Mouse (Mus musculus): ENCODE data around the gene Efnb1.
"Not testable (repeated sequence)": the region's sequence is repeated elsewhere in the genome, so short reads cannot be mapped to it uniquely, and the experiment has no call there.

Efnb1 gene

DNA sequence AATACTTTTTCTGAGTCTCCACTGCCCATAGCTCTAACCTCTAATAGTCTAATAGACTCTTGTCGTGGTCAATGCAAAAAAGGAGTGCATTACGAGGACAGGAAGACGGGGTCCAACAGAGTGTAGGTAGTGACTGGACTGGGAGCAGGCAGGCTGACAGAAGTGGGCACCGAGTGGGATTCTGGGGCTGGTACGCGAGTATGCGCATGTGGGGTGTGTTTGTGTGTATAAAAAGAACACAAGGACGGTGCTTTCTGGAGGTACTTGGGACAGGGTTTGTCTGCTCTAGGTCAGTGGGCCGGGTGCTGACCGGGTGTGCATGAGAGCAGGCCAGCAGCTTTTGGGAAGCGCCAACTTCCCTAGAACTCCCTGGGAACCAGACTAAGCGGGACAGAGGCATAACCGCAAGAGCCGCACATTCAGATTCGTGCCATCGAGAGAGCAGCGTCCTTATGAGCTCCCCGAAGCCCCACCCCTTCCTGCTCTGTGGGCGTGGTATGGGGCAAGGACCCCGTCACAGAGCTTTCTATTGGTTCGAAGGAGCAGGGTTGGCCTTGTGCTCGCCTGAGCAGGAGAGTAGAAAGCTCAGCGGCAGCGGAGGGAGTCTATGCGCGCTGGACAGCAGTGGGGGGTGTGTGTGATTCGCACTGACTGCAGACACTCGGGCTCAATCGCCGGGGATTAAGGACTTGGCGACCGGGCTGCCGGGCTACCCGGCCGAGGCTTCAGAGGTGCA, at the start of gene Efnb1:
Gene Efnb1, plus strand, starts transcription at position 608 of the 736 bp plus-strand sequence.
- DNase-seq, result peak; percentile 91

GRCm38 (mm10) chrX:99092704-99093103, 43.2 kb upstream of the Efnb1 start:
- no peak for DNase-seq

GRCm38 (mm10) chrX:99111088-99111724, 24.7 kb upstream of the Efnb1 start:
- not testable (repeated sequence) for DNase-seq

- no peak for DNase-seq
These were observed 16.4 kb upstream of the Efnb1 start for GRCm38 (mm10) chrX:99119510-99119909.

GRCm38 (mm10) chrX:99130059-99130458, 5.9 kb upstream of the Efnb1 start:
- DNase-seq, result peak; percentile 77

- DNase-seq, result no peak
These were observed 3.4 kb upstream of the Efnb1 start for GRCm38 (mm10) chrX:99132573-99132972.

GRCm38 (mm10) chrX:99134891-99135290, 1.0 kb upstream of the Efnb1 start:
- peak; percentile 85 for DNase-seq

DNA sequence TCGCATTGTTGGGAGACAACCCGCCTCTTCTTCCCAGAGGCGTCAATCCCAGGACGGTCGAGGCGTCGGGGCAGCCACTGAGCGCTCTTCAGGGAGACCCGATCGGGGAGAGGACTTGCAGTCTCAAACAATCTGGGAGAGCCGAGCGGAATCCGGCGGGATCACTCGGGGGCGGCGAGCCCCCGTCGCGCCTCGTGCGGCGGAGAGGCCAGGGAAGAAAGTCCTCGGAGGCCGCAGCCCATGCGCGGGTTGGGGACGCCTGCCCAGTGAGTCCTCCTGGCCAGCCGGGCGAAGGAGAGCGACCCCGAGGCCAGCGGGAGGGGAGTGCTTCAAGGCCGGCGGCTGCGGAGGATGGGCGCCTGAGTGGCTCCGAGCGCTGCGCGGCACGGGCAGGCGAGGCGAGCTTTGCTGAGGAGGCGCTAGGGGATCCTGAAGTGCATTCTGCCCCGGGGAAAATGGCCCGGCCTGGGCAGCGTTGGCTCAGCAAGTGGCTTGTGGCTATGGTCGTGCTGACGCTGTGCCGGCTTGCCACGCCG, 569 bp downstream of the Efnb1 start:
- peak; percentile 24 for DNase-seq

DNA sequence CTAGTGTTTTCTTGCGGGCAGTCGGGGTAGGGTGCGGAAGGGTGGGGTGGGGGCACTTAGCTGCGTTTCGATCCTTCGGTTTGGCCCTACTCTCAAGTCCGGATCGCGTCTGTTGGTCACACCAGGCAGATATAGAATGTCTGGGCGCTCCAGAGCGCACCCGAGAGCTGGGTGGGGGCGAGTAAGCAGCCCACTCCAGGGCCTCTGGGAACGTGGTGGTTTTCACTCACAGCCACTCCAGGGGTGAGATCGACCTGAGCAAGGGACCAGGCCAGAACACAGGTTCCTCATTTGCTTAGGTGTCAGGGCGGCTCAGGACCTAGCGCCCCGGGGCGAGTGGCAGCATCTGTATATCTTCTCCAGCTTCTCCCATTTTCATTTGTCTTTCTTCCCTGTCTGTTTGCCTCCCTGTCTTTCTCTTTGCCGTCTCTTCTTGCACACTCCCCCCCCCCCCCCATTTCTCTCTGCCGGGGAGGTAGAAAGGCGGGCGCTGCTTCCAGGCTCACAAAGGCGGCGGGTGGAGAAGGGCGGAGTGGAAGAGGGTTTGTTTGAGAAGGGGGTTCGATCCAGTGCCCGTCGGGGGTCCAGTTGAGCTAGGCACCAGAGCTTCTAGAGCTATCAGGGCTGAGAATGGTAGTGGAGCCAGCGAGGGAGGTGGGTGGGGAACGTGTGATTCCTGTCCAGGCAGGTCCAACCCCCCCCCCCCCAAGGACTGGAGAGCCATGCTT, 1.4 kb downstream of the Efnb1 start:
- no peak for DNase-seq

DNA sequence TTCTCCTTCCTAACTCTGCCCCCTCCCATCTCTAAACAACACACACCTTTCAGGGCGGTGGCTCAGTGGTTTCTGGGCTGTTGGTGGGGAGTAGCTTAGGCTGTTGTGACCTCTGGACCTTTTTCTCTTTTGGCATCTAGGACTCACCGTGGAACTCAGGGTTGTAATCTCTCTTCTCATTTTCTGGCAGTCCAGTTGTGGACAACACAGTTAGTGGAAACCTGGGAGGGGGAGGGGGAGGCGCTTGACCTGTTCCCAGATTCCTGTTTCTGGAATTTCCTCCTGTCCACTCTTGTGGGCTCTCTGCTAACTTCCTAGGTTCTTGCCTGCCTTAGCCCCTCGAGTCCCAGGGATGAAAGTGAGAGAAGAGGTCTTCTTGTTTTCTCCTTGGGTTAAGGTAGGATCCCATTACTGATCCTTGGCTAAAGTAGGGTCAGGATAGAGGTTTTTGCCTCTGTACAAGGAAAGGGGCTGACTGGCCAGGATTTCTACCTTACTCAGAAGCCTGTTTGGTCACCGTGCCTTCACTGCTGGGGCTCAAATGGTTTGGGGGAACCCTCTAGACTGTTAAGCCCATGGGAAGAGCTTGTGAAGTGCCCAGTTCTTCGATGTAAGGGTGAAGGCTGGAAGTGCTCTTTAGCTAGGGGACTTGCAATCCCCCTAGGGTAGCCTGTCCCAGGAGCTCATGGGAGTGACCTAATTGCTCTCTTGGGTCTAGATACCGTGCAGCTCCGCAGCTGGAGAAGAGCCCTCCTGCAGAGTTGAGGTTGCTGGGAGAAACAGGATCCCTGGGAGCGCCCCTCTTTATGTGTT, 2.2 kb downstream of the Efnb1 start:
- DNase-seq, result peak; percentile 23

- DNase-seq, result peak; percentile 56
These were observed 5.1 kb downstream of the Efnb1 start for GRCm38 (mm10) chrX:99141079-99141478.

- DNase-seq, result no peak
These were observed 6.0 kb downstream of the Efnb1 start for GRCm38 (mm10) chrX:99141900-99142299.

DNA sequence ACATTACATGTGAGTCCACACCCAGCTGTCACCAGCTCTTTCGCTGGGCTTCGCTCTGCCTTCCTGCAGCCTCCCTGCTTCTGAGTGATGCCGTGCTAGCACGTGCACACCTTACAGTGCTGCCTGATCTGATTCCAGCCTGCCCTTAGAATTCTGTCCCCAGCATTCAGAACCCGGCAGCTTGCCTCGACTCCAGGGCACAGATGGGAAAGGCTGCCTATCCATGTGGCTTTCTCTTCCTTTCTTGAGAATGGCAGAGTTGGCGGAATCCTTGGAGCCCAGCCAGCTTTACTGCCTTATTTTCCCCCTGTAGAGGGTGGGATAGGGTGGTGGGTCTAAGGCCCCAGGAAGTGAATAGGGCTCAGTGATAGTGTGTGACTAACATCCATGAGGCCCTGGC, 9.6 kb downstream of the Efnb1 start:
- DNase-seq, result no peak

- no peak for DNase-seq
These were observed 12.4 kb downstream of the Efnb1 start for GRCm38 (mm10) chrX:99148061-99148905.

DNA sequence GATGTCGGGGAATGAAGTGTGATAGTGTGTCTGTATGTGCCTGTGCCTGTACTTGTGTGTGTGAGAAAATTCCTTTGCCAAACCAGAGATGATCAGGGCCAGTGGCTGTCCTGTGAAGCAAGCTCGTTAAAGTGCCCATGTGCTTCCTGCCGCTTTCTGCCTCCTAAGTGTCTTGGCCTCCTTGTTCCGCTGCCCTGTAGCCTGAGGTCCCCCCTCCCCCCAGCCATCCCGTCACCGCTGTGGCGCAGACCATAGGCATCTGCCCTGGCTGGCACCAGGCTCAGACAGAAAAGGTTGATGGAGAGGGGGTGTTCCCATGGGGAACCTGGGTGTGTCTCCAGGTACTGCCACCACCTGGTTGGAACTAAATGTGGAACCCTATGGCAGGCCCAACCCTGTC, 13.1 kb downstream of the Efnb1 start:
- peak; percentile 19 for DNase-seq

- DNase-seq, result peak; percentile 62
These were observed 14.0 kb downstream of the Efnb1 start for GRCm38 (mm10) chrX:99149900-99150299.

DNA sequence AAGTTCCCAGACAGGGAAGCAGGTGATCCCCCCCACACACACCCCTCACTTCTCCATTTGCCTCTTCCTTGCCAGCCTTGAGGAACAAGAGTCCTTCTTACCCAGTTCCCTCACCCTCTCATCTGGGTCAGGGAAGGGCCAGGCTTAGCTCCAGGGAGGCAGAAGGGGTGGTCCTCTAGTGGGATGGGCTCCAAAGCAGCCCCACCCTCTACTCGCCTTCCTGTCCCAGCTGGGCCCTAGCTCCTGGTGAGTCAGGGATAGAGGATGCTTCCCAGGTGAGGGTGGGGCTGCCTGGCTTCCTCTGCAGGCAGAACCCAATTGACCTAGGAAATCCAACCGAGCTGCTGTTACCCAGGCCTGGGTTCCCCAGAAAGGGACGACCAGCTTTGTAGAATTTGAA, 14.8 kb downstream of the Efnb1 start:
- DNase-seq, result no peak

- no peak for DNase-seq
These were observed 15.5 kb downstream of the Efnb1 start for GRCm38 (mm10) chrX:99151434-99151833.

DNA sequence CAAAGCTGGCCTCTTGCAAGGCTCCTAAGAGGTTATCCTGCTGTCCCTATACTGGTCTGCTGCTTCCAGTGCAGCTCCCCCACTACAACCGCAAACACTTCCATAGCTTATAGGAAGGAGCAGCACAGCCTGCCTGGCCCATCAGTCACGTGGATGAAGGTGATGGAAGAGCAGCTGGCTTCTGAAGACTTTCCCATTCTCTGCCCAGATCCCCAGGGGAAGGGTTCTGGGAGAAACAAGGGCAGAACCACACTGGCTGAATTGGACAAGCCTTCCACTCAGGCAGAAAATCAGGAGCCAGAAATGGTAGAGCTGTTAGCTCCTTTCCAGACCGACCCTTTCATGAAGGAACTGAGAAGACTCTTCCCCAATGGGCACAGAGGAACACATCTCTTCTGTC, 16.2 kb downstream of the Efnb1 start:
- DNase-seq, result no peak

DNA sequence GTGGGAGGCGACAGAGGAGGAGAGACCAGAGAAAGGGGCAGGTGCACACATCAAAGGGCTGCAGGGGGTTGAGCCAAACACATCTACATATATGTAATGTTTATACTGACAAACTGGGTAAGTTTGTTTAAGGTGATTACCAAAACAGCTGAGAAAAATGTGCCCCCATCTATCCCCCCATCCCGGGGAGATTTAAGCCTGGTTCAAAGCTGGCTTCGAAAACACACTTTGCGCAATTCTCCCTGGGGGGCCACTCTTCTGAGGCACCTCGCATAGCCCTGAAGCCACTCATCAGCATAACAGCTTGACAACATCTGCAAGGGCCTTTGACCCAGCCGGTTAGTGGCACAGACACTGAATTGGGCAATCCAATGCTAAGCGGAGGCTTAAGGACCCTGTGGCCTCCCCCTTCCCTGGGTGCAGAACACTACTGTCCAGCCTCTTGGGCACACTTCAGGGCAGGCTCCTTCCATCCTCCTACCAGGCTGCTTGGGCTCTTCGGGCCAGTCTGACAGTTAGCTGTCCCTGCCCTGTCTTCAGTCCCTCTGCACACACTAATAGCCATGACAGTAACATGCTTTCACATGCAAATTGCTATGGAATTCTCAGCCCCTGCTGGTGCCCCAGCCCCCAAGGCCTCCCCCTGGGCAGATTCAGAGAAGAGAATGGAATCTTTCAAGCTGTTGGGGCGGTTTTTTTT, 16.8 kb downstream of the Efnb1 start:
- DNase-seq, result peak; percentile 12

DNA sequence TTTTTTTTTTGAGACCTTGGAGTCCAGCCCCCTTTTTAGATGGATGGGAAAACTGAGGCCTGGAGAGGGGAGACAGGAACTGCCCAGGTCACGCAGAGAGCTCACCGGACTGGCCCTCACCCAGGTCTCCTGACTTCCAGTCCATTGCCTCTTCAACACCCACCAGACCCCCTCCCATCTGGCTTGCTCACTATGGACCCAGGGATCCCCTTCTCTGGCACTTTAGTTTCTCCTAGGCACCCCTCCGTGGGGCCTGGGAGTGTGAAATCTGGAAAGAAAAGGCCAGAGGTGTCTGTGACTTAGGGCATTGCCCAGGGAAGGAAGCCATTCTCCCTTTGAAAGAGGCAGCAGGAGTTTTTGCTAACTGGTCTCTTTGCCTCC, 17.3 kb downstream of the Efnb1 start:
- no peak for DNase-seq
